Mouse (Mus musculus) G1E (cell line): ENCODE results near the gene Efnb2.

Experiments used
- CTCF ChIP-seq: IDR thresholded peaks from 2 replicates; pipeline ENCODE4 v1.5.1; 2012; ENCODE audit warnings: low read depth, low read length, inconsistent platforms, mixed read lengths
- GATA1 ChIP-seq: IDR thresholded peaks from 2 replicates; pipeline ENCODE4 v1.6.1; 2012; ENCODE audit warnings: borderline replicate concordance, low read length, inconsistent platforms, mixed read lengths
- POLR2AphosphoS5 ChIP-seq: IDR thresholded peaks from 2 replicates; pipeline ENCODE4 v1.6.1; 2012; ENCODE audit warnings: low read depth, low read length, inconsistent platforms; ENCODE audit not compliant: insufficient replicate concordance
- TAL1 ChIP-seq: conservative IDR thresholded peaks from 2 replicates; pipeline ENCODE4 v1.6.1; 2012; ENCODE audit warnings: low read depth, low read length, inconsistent platforms, mixed read lengths

DNA sequence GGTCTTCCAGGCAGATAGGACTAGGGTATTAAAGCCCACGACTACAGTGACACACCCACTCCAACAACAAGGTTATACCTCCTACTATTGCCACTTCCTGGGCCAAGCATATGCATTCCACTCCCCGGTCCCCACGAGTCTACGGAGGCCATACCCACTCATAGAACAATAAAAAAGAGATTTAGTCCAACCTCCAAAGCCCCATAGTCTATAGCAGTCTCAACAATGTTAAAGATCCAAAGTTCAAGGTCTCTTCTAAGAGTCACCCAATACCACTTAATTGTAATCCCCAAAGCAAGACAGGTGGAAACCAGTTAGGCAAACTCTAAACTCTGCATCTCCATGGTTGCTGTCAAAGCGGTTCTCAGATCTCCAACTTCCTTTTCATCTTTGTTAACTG is 13.8 kb upstream of the Efnb2 start:
- TF ChIP-seq CTCF (no peak), GATA1 (no peak), TAL1 (no peak), POLR2AphosphoS5 (no peak)
